Mouse (Mus musculus): ENCODE results near the gene Rfwd3. TPM values are rescaled to one million over a fixed set of nuclear protein-coding genes. Genes with fewer than 3 reads are reported as not detected.
A peak's percentile ranks its signal among the peaks of the same experiment; 100 is the strongest.
"Not testable (repeated sequence)": the region's sequence is repeated elsewhere in the genome, so short reads cannot be mapped to it uniquely, and the experiment has no call there.

The Rfwd3 gene
- polyA plus RNA-seq, 1 experiment, result 25.5 TPM

- TF ChIP-seq POLR2A (IDR thresholded peaks at IDR 0.05; ENCODE audit: control insufficient read depth, low read depth, low read length) (no peak), CTCF (IDR thresholded peaks at IDR 0.05; ENCODE audit: control insufficient read depth, insufficient read depth, insufficient replicate concordance, low read depth, low read length) (no peak)
- no peaks in the 10 kb centered on the region for H3K4me1 ChIP-seq (ENCODE audit: control insufficient read depth, insufficient read depth, low read length)
- no peaks in the 10 kb centered on the region; the same call in 1 of the 2 replicates for H3K36me3 ChIP-seq (ENCODE audit: control insufficient read depth, insufficient read depth, low read length)
- H3K27me3 ChIP-seq (ENCODE audit: control insufficient read depth, insufficient read depth, low read length), result no peaks in the 10 kb centered on the region
- H3K27ac ChIP-seq (ENCODE audit: control insufficient read depth, insufficient read depth, low read depth, low read length), result no peak overlapping the region
- no peak overlapping the region for H3K4me3 ChIP-seq (ENCODE audit: control insufficient read depth, low read depth, low read length)
Observed at GRCm38 (mm10) chr8:111268277-111268676, 31.7 kb downstream of the Rfwd3 start.

GRCm38 (mm10) chr8:111266161-111266560 lies 33.9 kb downstream of the Rfwd3 start:
- H3K4me3 ChIP-seq (ENCODE audit: control insufficient read depth, low read depth, low read length); H3K4me1 ChIP-seq (ENCODE audit: control insufficient read depth, insufficient read depth, low read length); H3K27ac ChIP-seq (ENCODE audit: control insufficient read depth, insufficient read depth, low read depth, low read length); H3K27me3 ChIP-seq (ENCODE audit: control insufficient read depth, insufficient read depth, low read length); H3K36me3 ChIP-seq (ENCODE audit: control insufficient read depth, insufficient read depth, low read length): not testable (repeated sequence)

- no peak overlapping the region for H3K4me3 ChIP-seq (ENCODE audit: control insufficient read depth, low read depth, low read length)
- H3K36me3 ChIP-seq (ENCODE audit: control insufficient read depth, insufficient read depth, low read length), result no peaks in the 10 kb centered on the region; the same call in 1 of the 2 replicates
- H3K27me3 ChIP-seq (ENCODE audit: control insufficient read depth, insufficient read depth, low read length), result no peaks in the 10 kb centered on the region
- no peak overlapping the region for H3K27ac ChIP-seq (ENCODE audit: control insufficient read depth, insufficient read depth, low read depth, low read length)
- H3K4me1 ChIP-seq (ENCODE audit: control insufficient read depth, insufficient read depth, low read length), result peaks cover 3% of the 10 kb centered on the region
- TF ChIP-seq POLR2A (IDR thresholded peaks at IDR 0.05; ENCODE audit: control insufficient read depth, low read depth, low read length), result no peak
- TF ChIP-seq CTCF (IDR thresholded peaks at IDR 0.05; ENCODE audit: control insufficient read depth, insufficient read depth, insufficient replicate concordance, low read depth, low read length), result no peak
Observed at GRCm38 (mm10) chr8:111264693-111265220, 35.3 kb downstream of the Rfwd3 start.

GRCm38 (mm10) chr8:111261981-111262381 lies 38.0 kb downstream of the Rfwd3 start:
- no peak for TF ChIP-seq POLR2A (IDR thresholded peaks at IDR 0.05; ENCODE audit: control insufficient read depth, low read depth, low read length)
- TF ChIP-seq CTCF (IDR thresholded peaks at IDR 0.05; ENCODE audit: control insufficient read depth, insufficient read depth, insufficient replicate concordance, low read depth, low read length), result no peak
- Histone ChIP-seq H3K27me3 (ENCODE audit: control insufficient read depth, insufficient read depth, low read length) (no peaks in the 10 kb centered on the region), H3K4me3 (ENCODE audit: control insufficient read depth, low read depth, low read length) (no peak overlapping the region)

GRCm38 (mm10) chr8:111260251-111260650 lies 39.8 kb downstream of the Rfwd3 start:
- H3K4me3 ChIP-seq (ENCODE audit: control insufficient read depth, low read depth, low read length), result no peak overlapping the region; the same call in 1 of the 2 replicates
- no peaks in the 10 kb centered on the region for H3K27me3 ChIP-seq (ENCODE audit: control insufficient read depth, insufficient read depth, low read length)
- H3K4me1 ChIP-seq (ENCODE audit: control insufficient read depth, insufficient read depth, low read length), result peaks cover 3% of the 10 kb centered on the region
- no peak overlapping the region for H3K27ac ChIP-seq (ENCODE audit: control insufficient read depth, insufficient read depth, low read depth, low read length)
- TF ChIP-seq CTCF (IDR thresholded peaks at IDR 0.05; ENCODE audit: control insufficient read depth, insufficient read depth, insufficient replicate concordance, low read depth, low read length), result no peak
- H3K36me3 ChIP-seq (ENCODE audit: control insufficient read depth, insufficient read depth, low read length), result no peaks in the 10 kb centered on the region

More at GRCm38 (mm10) chr8:111261981-111262381, 38.0 kb downstream of the Rfwd3 start:
- H3K27ac ChIP-seq (ENCODE audit: control insufficient read depth, insufficient read depth, low read depth, low read length), result no peak overlapping the region
- H3K36me3 ChIP-seq (ENCODE audit: control insufficient read depth, insufficient read depth, low read length), result no peaks in the 10 kb centered on the region
- peaks cover 3% of the 10 kb centered on the region for H3K4me1 ChIP-seq (ENCODE audit: control insufficient read depth, insufficient read depth, low read length)

GRCm38 (mm10) chr8:111259408-111259741 lies 40.6 kb downstream of the Rfwd3 start:
- Histone ChIP-seq H3K4me3 (ENCODE audit: control insufficient read depth, low read depth, low read length) (peak overlapping the region; percentile 90), H3K4me1 (ENCODE audit: control insufficient read depth, insufficient read depth, low read length) (peaks cover 3% of the 10 kb centered on the region), H3K36me3 (ENCODE audit: control insufficient read depth, insufficient read depth, low read length) (no peaks in the 10 kb centered on the region), H3K27ac (ENCODE audit: control insufficient read depth, insufficient read depth, low read depth, low read length) (peak overlapping the region; percentile 89), H3K27me3 (ENCODE audit: control insufficient read depth, insufficient read depth, low read length) (no peaks in the 10 kb centered on the region)
- TF ChIP-seq CTCF (IDR thresholded peaks at IDR 0.05; ENCODE audit: control insufficient read depth, insufficient read depth, insufficient replicate concordance, low read depth, low read length) (no peak), POLR2A (IDR thresholded peaks at IDR 0.05; ENCODE audit: control insufficient read depth, low read depth, low read length) (no peak)

GRCm38 (mm10) chr8:111258631-111259407 lies 41.2 kb downstream of the Rfwd3 start, which contains the start of gene Glg1:
TSS of gene Glg1 (minus strand) at chr8:111259216.
- Histone ChIP-seq H3K4me1 (ENCODE audit: control insufficient read depth, insufficient read depth, low read length) (peaks cover 3% of the 10 kb centered on the region), H3K36me3 (ENCODE audit: control insufficient read depth, insufficient read depth, low read length) (no peaks in the 10 kb centered on the region), H3K27me3 (ENCODE audit: control insufficient read depth, insufficient read depth, low read length) (no peaks in the 10 kb centered on the region), H3K4me3 (ENCODE audit: control insufficient read depth, low read depth, low read length) (peak within 1 kb of the TSS; percentile 90), H3K27ac (ENCODE audit: control insufficient read depth, insufficient read depth, low read depth, low read length) (peak within 1 kb of the TSS; percentile 89)
- TF ChIP-seq POLR2A (IDR thresholded peaks at IDR 0.05; ENCODE audit: control insufficient read depth, low read depth, low read length) (peak; percentile 98), CTCF (IDR thresholded peaks at IDR 0.05; ENCODE audit: control insufficient read depth, insufficient read depth, insufficient replicate concordance, low read depth, low read length) (no peak)
